Mouse (Mus musculus): ENCODE measurements at regions not wholly inside any gene's neighbourhood (a gene's known extent, or its start where the extent isn't known, plus 50 kb on each side); places are given as distances from the start of the nearest gene placed in this dataset.
"Not testable (repeated sequence)": the region's sequence is repeated elsewhere in the genome, so short reads cannot be mapped to it uniquely, and the experiment has no call there.

GRCm38 (mm10) chr6:143464907-143465537, 298.0 kb downstream of the Etnk1 start:
- Histone ChIP-seq H3K4me2 (ENCODE audit: low read depth, low read length) (no peak overlapping the region), H3K4me1 (ENCODE audit: insufficient read depth) (no peaks in the 10 kb centered on the region), H3K36me3 (replicated peaks; ENCODE audit: insufficient read depth, low read length) (no peaks in the 10 kb centered on the region), H3K4me3 (ENCODE audit: low read depth, low read length) (no peak overlapping the region), H3K27me3 (ENCODE audit: insufficient read depth, low read length) (no peaks in the 10 kb centered on the region), H3K9me3 (ENCODE audit: low read length) (no peaks in the 10 kb centered on the region), H3K9ac (replicated peaks) (no peak overlapping the region), H3K27ac (ENCODE audit: low read depth) (no peak overlapping the region)
- 73% methylated on average over 12 of the region's 12 CpGs for WGBS (ENCODE audit: insufficient replicate concordance)
- ATAC-seq (no peak), DNase-seq (no peak)
- TF ChIP-seq CTCF (IDR thresholded peaks at IDR 0.05; ENCODE audit: low read depth) (peak; percentile 61), EP300 (IDR thresholded peaks at IDR 0.05; ENCODE audit: low read depth) (no peak)

GRCm38 (mm10) chr6:143472676-143473075, 305.7 kb downstream of the Etnk1 start:
- H3K9me3 ChIP-seq (ENCODE audit: low read length); H3K9ac ChIP-seq (replicated peaks); H3K4me3 ChIP-seq (ENCODE audit: low read depth, low read length); H3K27ac ChIP-seq (ENCODE audit: low read depth); ATAC-seq; H3K4me2 ChIP-seq (ENCODE audit: low read depth, low read length); H3K4me1 ChIP-seq (ENCODE audit: insufficient read depth); H3K27me3 ChIP-seq (ENCODE audit: insufficient read depth, low read length); DNase-seq; H3K36me3 ChIP-seq (replicated peaks; ENCODE audit: insufficient read depth, low read length): not testable (repeated sequence)
- 80% methylated on average over 8 of the region's 12 CpGs for WGBS (ENCODE audit: insufficient replicate concordance)

- Histone ChIP-seq H3K9me3 (ENCODE audit: low read length) (no peaks in the 10 kb centered on the region), H3K27me3 (ENCODE audit: insufficient read depth, low read length) (no peaks in the 10 kb centered on the region), H3K4me1 (ENCODE audit: insufficient read depth) (peaks cover 5% of the 10 kb centered on the region; the same call in 1 of the 2 replicates), H3K9ac (replicated peaks) (no peak overlapping the region), H3K27ac (ENCODE audit: low read depth) (no peak overlapping the region), H3K4me2 (ENCODE audit: low read depth, low read length) (no peak overlapping the region), H3K36me3 (replicated peaks; ENCODE audit: insufficient read depth, low read length) (no peaks in the 10 kb centered on the region), H3K4me3 (ENCODE audit: low read depth, low read length) (no peak overlapping the region)
- 87% methylated on average over 5 of the region's 5 CpGs for WGBS (ENCODE audit: insufficient replicate concordance)
- no peak for TF ChIP-seq EP300 (IDR thresholded peaks at IDR 0.05; ENCODE audit: low read depth)
- no peak for TF ChIP-seq CTCF (IDR thresholded peaks at IDR 0.05; ENCODE audit: low read depth)
- DNase-seq: no peak
- no peak for ATAC-seq
These were observed 307.4 kb downstream of the Etnk1 start for GRCm38 (mm10) chr6:143474396-143474795.

GRCm38 (mm10) chr6:143475296-143475695, 308.3 kb downstream of the Etnk1 start:
- DNase-seq: no peak
- Histone ChIP-seq H3K4me2 (ENCODE audit: low read depth, low read length) (no peak overlapping the region), H3K27me3 (ENCODE audit: insufficient read depth, low read length) (no peaks in the 10 kb centered on the region), H3K4me1 (ENCODE audit: insufficient read depth) (peaks cover 5% of the 10 kb centered on the region; the same call in 1 of the 2 replicates), H3K9me3 (ENCODE audit: low read length) (no peaks in the 10 kb centered on the region), H3K27ac (ENCODE audit: low read depth) (no peak overlapping the region), H3K9ac (replicated peaks) (no peak overlapping the region), H3K36me3 (replicated peaks; ENCODE audit: insufficient read depth, low read length) (no peaks in the 10 kb centered on the region), H3K4me3 (ENCODE audit: low read depth, low read length) (no peak overlapping the region)
- TF ChIP-seq CTCF (IDR thresholded peaks at IDR 0.05; ENCODE audit: low read depth) (no peak), EP300 (IDR thresholded peaks at IDR 0.05; ENCODE audit: low read depth) (no peak)
- 64% methylated on average over 7 of the region's 7 CpGs for WGBS (ENCODE audit: insufficient replicate concordance)
- ATAC-seq: no peak

GRCm38 (mm10) chr6:143477396-143477795, 310.4 kb downstream of the Etnk1 start:
- 71% methylated on average over 2 of the region's 2 CpGs for WGBS (ENCODE audit: insufficient replicate concordance)
- Histone ChIP-seq H3K4me1 (ENCODE audit: insufficient read depth) (peaks cover 5% of the 10 kb centered on the region; the same call in 1 of the 2 replicates), H3K36me3 (replicated peaks; ENCODE audit: insufficient read depth, low read length) (no peaks in the 10 kb centered on the region), H3K27me3 (ENCODE audit: insufficient read depth, low read length) (no peaks in the 10 kb centered on the region), H3K9ac (replicated peaks) (no peak overlapping the region), H3K4me3 (ENCODE audit: low read depth, low read length) (no peak overlapping the region), H3K9me3 (ENCODE audit: low read length) (no peaks in the 10 kb centered on the region), H3K27ac (ENCODE audit: low read depth) (no peak overlapping the region), H3K4me2 (ENCODE audit: low read depth, low read length) (no peak overlapping the region)
- DNase-seq (no peak), ATAC-seq (no peak)
- TF ChIP-seq CTCF (IDR thresholded peaks at IDR 0.05; ENCODE audit: low read depth): no peak
- TF ChIP-seq EP300 (IDR thresholded peaks at IDR 0.05; ENCODE audit: low read depth): no peak

GRCm38 (mm10) chr6:143479239-143479638, 312.2 kb downstream of the Etnk1 start:
- Histone ChIP-seq H3K9ac (replicated peaks) (no peak overlapping the region), H3K4me1 (ENCODE audit: insufficient read depth) (peaks cover 5% of the 10 kb centered on the region; the same call in 1 of the 2 replicates), H3K4me2 (ENCODE audit: low read depth, low read length) (no peak overlapping the region), H3K9me3 (ENCODE audit: low read length) (no peaks in the 10 kb centered on the region), H3K36me3 (replicated peaks; ENCODE audit: insufficient read depth, low read length) (no peaks in the 10 kb centered on the region), H3K27ac (ENCODE audit: low read depth) (no peak overlapping the region), H3K27me3 (ENCODE audit: insufficient read depth, low read length) (no peaks in the 10 kb centered on the region), H3K4me3 (ENCODE audit: low read depth, low read length) (no peak overlapping the region)
- ATAC-seq: no peak
- DNase-seq: no peak
- no peak for TF ChIP-seq EP300 (IDR thresholded peaks at IDR 0.05; ENCODE audit: low read depth)
- WGBS (ENCODE audit: insufficient replicate concordance): 21% methylated on average over 7 of the region's 7 CpGs

Data from liver, postnatal 0 days (tissue).